Mouse (Mus musculus) heart, embryonic 16.5 days (tissue): ENCODE results near the gene Pgs1. TPM values are rescaled to one million over a fixed set of nuclear protein-coding genes. Genes with fewer than 3 reads are reported as not detected.

Experiments used
- ATAC-seq: fragments of 200-750 bp; cut with Nextera tagmentation; replicated peaks from 2 replicates; pipeline ENCODE4 v1.8.0; 2017; ENCODE audit warnings: moderate number of reproducible peaks; ENCODE audit not compliant: insufficient read depth, low FRiP score; ENCODE audit errors: extremely low read depth
- H3K27ac ChIP-seq: fragments of 300-500 bp; sonication (generic); 2 replicates; pipeline ENCODE4 v1.5.1; 2014; ENCODE audit warnings: mild to moderate bottlenecking, low read length, control low read depth, moderate library complexity
- H3K27me3 ChIP-seq: fragments of 300-500 bp; sonication (generic); 2 replicates; pipeline ENCODE4 v1.6.1; 2014; ENCODE audit warnings: low read length, mixed read lengths; ENCODE audit not compliant: control insufficient read depth, insufficient read depth
- H3K36me3 ChIP-seq: fragments of 300-500 bp; sonication (generic); 2 replicates; pipeline ENCODE4 v1.6.1; 2014; ENCODE audit not compliant: control insufficient read depth, insufficient read depth
- H3K4me1 ChIP-seq: fragments of 300-500 bp; sonication (generic); 2 replicates; pipeline ENCODE4 v1.6.1; 2014; ENCODE audit warnings: low read length, mixed read lengths; ENCODE audit not compliant: control insufficient read depth, insufficient read depth
- H3K4me2 ChIP-seq: fragments of 300-500 bp; sonication (generic); 2 replicates; pipeline ENCODE4 v1.6.1; 2014; ENCODE audit warnings: low read depth, mild to moderate bottlenecking, control low read depth, low read length
- H3K4me3 ChIP-seq: fragments of 300-500 bp; sonication (generic); 2 replicates; pipeline ENCODE4 v1.5.1; 2014; ENCODE audit warnings: mild to moderate bottlenecking, control low read depth, low read length
- H3K9ac ChIP-seq: fragments of 300-500 bp; sonication (generic); 2 replicates; pipeline ENCODE4 v1.6.1; 2014; ENCODE audit warnings: low read length, control low read depth
- H3K9me3 ChIP-seq: fragments of 300-500 bp; sonication (generic); replicated peaks from 2 replicates; pipeline ENCODE4 v1.6.1; 2016; ENCODE audit warnings: low read length; ENCODE audit not compliant: control insufficient read depth
- WGBS: fragments of 180-500 bp; shearing (Covaris S2); extraction: QIAGEN DNeasy Blood & Tissue Kit; methylation state at CpG from one replicate; pipeline ENCODE4 v1.1.7; 2014; 5-methylcytosine and 5-hydroxymethylcytosine counted together
- polyA plus RNA-seq: library from polyadenylated mRNA; unstranded; fragments of >200 nt; fragmentation: Nextera tagmentation; extraction: Ambion mirVana; gene quantifications from 2 replicates; pipeline ENCODE4 v1.2.1, GENCODE M21; 2015

Gene Pgs1
- polyA plus RNA-seq, 1 experiment from 2014 or later, result 28.9 TPM

DNA sequence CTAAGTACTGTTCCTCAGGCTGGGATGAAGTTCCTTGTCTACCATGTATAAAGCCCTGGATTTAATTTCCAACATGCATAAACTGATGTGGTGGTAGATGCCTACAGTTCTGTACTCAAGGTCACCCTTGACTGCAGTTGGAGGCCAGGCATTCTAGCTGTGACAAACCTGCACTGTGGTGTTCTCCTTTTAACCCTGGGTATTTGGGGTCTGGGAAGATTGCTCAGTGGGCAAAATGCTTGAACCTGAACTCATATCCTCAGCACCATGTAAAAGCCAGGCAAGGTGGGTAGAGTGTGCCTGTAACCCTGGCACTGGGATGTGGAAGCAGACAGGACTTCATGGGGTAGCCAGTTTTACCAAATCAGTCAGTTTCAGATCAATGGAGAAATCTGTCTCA is 25.5 kb upstream of the Pgs1 start:
- H3K27ac ChIP-seq, result no peak overlapping the region
- H3K4me1 ChIP-seq, result peaks cover 48% of the 10 kb centered on the region
- H3K36me3 ChIP-seq, result no peaks in the 10 kb centered on the region
- no peaks in the 10 kb centered on the region for H3K9me3 ChIP-seq
- H3K4me3 ChIP-seq, result no peak overlapping the region
- H3K9ac ChIP-seq, result no peak overlapping the region
- no peaks in the 10 kb centered on the region for H3K27me3 ChIP-seq
- ATAC-seq, result no peak
- H3K4me2 ChIP-seq, result no peak overlapping the region

- H3K4me3 ChIP-seq, result no peak overlapping the region
- H3K27ac ChIP-seq, result peak overlapping the region; percentile 93
- H3K36me3 ChIP-seq, result no peaks in the 10 kb centered on the region
- peak overlapping the region; percentile 87 for H3K4me2 ChIP-seq
- WGBS, result 32% methylated on average over 10 of the region's 10 CpGs
- H3K27me3 ChIP-seq, result peaks cover 11% of the 10 kb centered on the region; the same call in 1 of the 2 replicates
- H3K4me1 ChIP-seq, result peaks cover 51% of the 10 kb centered on the region
- H3K9ac ChIP-seq, result peak overlapping the region; percentile 60
- ATAC-seq, result peak; percentile 15; the same call in 1 of the 2 replicates
- no peaks in the 10 kb centered on the region for H3K9me3 ChIP-seq
These were observed 23.6 kb upstream of the Pgs1 start for GRCm38 (mm10) chr11:117962228-117963067.

- H3K9ac ChIP-seq, result peak overlapping the region; percentile 69
- H3K4me1 ChIP-seq, result peaks cover 54% of the 10 kb centered on the region
- H3K4me2 ChIP-seq, result peak overlapping the region; percentile 87
- WGBS, result under 1% methylated on average over 40 of the region's 40 CpGs
- no peaks in the 10 kb centered on the region for H3K36me3 ChIP-seq
- peak overlapping the region; percentile 50 for H3K4me3 ChIP-seq
- H3K27ac ChIP-seq, result peak overlapping the region; percentile 93
- H3K27me3 ChIP-seq, result peaks cover 12% of the 10 kb centered on the region; the same call in 1 of the 2 replicates
- H3K9me3 ChIP-seq, result no peaks in the 10 kb centered on the region
- peak; percentile 90 for ATAC-seq
These were observed 22.9 kb upstream of the Pgs1 start for GRCm38 (mm10) chr11:117963091-117963793.

GRCm38 (mm10) chr11:117963872-117964271 is 22.2 kb upstream of the Pgs1 start:
- 4% methylated on average over 9 of the region's 9 CpGs for whole genome bisulfite sequencing
- Histone ChIP-seq H3K9ac (peak overlapping the region; percentile 69), H3K4me1 (peaks cover 52% of the 10 kb centered on the region), H3K9me3 (no peaks in the 10 kb centered on the region), H3K4me3 (peak overlapping the region; percentile 50), H3K27ac (peak overlapping the region; percentile 92), H3K4me2 (peak overlapping the region; percentile 87), H3K36me3 (no peaks in the 10 kb centered on the region), H3K27me3 (peaks cover 12% of the 10 kb centered on the region; the same call in 1 of the 2 replicates)
- peak; percentile 0; the same call in 1 of the 2 replicates for ATAC-seq

DNA sequence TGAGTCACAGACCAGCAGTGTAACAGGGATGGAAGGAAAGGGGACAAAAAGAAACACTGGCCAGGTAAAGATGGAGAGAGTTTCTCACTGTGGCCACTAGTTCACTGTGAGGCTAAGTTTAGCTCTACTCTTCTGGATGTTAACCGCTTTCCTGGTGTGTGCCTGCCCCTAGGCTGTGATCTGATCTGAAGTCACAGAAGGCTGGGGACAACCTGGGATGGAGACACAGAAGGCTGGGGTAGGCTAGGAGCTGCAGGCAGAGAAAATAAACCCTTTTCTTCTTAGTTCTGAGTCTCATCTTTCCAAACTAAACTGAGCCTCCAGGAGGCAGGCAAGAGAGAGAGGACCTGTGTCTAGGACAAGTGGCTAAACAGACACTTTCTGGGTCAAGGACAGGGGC is 21.8 kb upstream of the Pgs1 start:
- H3K4me2 ChIP-seq, result peak overlapping the region; percentile 87; the same call in 1 of the 2 replicates
- peaks cover 52% of the 10 kb centered on the region for H3K4me1 ChIP-seq
- peaks cover 12% of the 10 kb centered on the region; the same call in 1 of the 2 replicates for H3K27me3 ChIP-seq
- H3K27ac ChIP-seq, result peak overlapping the region; percentile 92
- no peaks in the 10 kb centered on the region for H3K36me3 ChIP-seq
- no peak for ATAC-seq
- H3K4me3 ChIP-seq, result no peak overlapping the region
- peak overlapping the region; percentile 69; the same call in 1 of the 2 replicates for H3K9ac ChIP-seq
- no peaks in the 10 kb centered on the region for H3K9me3 ChIP-seq
- WGBS, result 35% methylated on average over 1 of the region's 1 CpGs

DNA sequence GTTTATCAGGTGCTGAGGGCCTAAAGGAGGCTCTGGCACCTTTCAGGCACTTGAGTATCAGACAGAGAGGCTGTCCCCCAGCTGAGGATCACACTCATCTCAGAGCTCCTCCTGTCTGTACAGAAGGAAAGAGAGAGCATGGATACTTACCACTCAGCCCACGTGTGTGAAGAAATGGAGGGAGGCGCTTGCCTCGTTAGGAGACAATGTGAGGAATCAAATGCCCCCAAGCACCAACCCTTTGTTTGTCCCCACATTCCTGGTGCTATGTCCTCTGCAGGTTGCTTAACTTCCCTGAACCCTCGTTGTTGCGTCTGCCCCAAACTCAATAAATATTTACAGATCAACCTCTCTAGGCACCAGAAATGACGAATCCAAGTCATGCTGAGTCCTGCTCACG is 21.0 kb upstream of the Pgs1 start:
- Histone ChIP-seq H3K9ac (peak overlapping the region; percentile 6; the same call in 1 of the 2 replicates), H3K4me2 (no peak overlapping the region), H3K4me1 (peaks cover 54% of the 10 kb centered on the region), H3K27ac (no peak overlapping the region; the same call in 1 of the 2 replicates), H3K27me3 (peaks cover 12% of the 10 kb centered on the region; the same call in 1 of the 2 replicates), H3K9me3 (no peaks in the 10 kb centered on the region), H3K36me3 (no peaks in the 10 kb centered on the region), H3K4me3 (no peak overlapping the region)
- 44% methylated on average over 7 of the region's 7 CpGs for whole genome bisulfite sequencing
- no peak for ATAC-seq

DNA sequence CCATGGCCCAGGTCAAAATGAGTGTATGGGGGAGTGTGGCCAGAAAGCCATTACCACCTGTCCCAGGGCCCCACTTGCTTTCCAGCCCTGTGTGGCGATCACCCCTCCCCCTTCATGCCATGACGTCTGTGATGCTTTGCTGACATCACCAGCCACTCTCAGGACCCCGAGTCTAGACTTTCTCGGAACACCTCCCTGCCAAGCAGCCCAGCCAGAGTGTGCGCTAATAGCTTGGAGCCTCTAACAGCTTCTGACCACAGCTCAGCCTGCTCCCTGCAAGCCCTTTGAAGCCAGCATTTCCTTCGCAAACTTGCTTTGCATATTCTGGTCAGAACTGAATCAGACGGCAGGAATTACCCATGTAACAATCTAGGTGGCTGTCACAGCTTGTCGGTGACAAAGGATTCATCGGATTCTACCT is 20.5 kb upstream of the Pgs1 start:
- no peak overlapping the region for H3K4me2 ChIP-seq

DNA sequence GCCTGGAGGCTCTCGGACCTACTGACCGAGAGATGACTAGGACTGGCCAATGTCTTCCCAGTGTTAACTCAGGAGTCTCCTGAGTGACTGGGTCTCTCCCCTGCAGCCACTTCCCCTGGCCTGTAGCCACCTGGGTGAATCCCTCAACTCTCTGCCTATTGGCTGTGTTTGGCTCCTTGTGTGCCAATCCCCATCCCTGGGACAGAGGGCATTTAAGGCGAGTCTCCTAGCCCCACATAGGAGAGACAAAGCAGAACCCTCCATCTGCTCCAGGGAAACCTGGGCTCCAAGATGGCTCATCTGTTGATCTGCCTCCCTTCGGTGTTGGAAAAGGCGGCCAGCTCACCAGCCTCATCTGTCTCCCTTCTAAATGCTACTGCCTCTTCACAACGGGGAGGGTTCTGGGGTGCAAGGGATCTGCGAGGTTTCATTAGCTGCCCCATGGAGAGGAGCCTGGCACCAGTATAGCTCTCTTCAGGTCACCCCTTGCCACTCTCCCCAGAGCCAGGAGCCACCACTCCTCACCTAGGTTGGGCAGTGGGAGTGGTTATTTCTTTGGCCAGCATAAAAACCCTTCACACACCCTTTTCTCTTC is 19.5 kb upstream of the Pgs1 start:
- 0 out of 2 replicates have a peak overlapping the region, but pooled peaks have one; percentile 6 for H3K9ac ChIP-seq
- H3K36me3 ChIP-seq, result no peaks in the 10 kb centered on the region
- WGBS, result 69% methylated on average over 7 of the region's 7 CpGs
- no peak for ATAC-seq
- peaks cover 48% of the 10 kb centered on the region for H3K4me1 ChIP-seq
- no peak overlapping the region for H3K27ac ChIP-seq
- no peaks in the 10 kb centered on the region for H3K9me3 ChIP-seq
- peaks cover 12% of the 10 kb centered on the region; the same call in 1 of the 2 replicates for H3K27me3 ChIP-seq
- peak overlapping the region; percentile 59 for H3K4me3 ChIP-seq
- peak overlapping the region; percentile 70 for H3K4me2 ChIP-seq

More for the DNA sequence above, 20.5 kb upstream of the Pgs1 start:
- 34% methylated on average over 9 of the region's 9 CpGs for WGBS
- Histone ChIP-seq H3K36me3 (no peaks in the 10 kb centered on the region), H3K9ac (no peak overlapping the region), H3K9me3 (no peaks in the 10 kb centered on the region), H3K27me3 (peaks cover 12% of the 10 kb centered on the region; the same call in 1 of the 2 replicates), H3K27ac (no peak overlapping the region), H3K4me3 (no peak overlapping the region), H3K4me1 (peaks cover 51% of the 10 kb centered on the region)
- no peak for ATAC-seq
